Mouse (Mus musculus): ENCODE measurements at regions not wholly inside any gene's neighbourhood (a gene's known extent, or its start where the extent isn't known, plus 50 kb on each side); places are given as distances from the start of the nearest gene placed in this dataset.
A peak's percentile ranks its signal among the peaks of the same experiment; 100 is the strongest.
"Not testable (repeated sequence)": the region's sequence is repeated elsewhere in the genome, so short reads cannot be mapped to it uniquely, and the experiment has no call there.

- DNase-seq (ENCODE audit: extremely low read depth, low read depth, low spot score), result peak; percentile 58
Measured at GRCm38 (mm10) chr17:94656429-94656828, 93.4 kb downstream of the Mettl4 start.

- no peak for DNase-seq (ENCODE audit: extremely low read depth, low read depth, low spot score)
Measured at GRCm38 (mm10) chr17:94655473-94655872, 94.3 kb downstream of the Mettl4 start.

GRCm38 (mm10) chr17:94654634-94655033 is 95.2 kb downstream of the Mettl4 start:
- no peak for DNase-seq (ENCODE audit: extremely low read depth, low read depth, low spot score)

GRCm38 (mm10) chr17:94652412-94652811 is 97.4 kb downstream of the Mettl4 start:
- DNase-seq (ENCODE audit: extremely low read depth, low read depth, low spot score), result peak; percentile 83

- DNase-seq (ENCODE audit: extremely low read depth, low read depth, low spot score), result not testable (repeated sequence)
Measured at GRCm38 (mm10) chr17:94651517-94651916, 98.3 kb downstream of the Mettl4 start.
